Mouse (Mus musculus) limb, embryonic 11.5 days (tissue): ENCODE measurements around the gene Cbfa2t2. TPM values are rescaled to one million over a fixed set of nuclear protein-coding genes. Genes with fewer than 3 reads are reported as not detected.

Source experiments
- ATAC-seq: fragments of 200-750 bp; cut with Nextera tagmentation; 2 replicates; pipeline ENCODE4 v1.8.0; 2017; ENCODE audit warnings: low read depth; ENCODE audit not compliant: insufficient number of reproducible peaks, low FRiP score, low TSS enrichment
- DNase-seq: peaks from one replicate; pipeline ENCODE4 v3.0.0-alpha.2; 2015; ENCODE audit warnings: low spot score
- H3K27ac ChIP-seq: fragments of 300-500 bp; sonication (generic); replicated peaks from 2 replicates; pipeline ENCODE4 v1.5.1; 2014; ENCODE audit warnings: low read depth, mild to moderate bottlenecking, low read length
- H3K27me3 ChIP-seq: fragments of 300-500 bp; sonication (generic); 2 replicates; pipeline ENCODE4 v1.6.1; 2014; ENCODE audit warnings: mild to moderate bottlenecking, low read length, mixed read lengths; ENCODE audit not compliant: control insufficient read depth, insufficient read depth
- H3K36me3 ChIP-seq: fragments of 300-500 bp; sonication (generic); 2 replicates; pipeline ENCODE4 v1.6.1; 2014; ENCODE audit warnings: mild to moderate bottlenecking, low read length, moderate library complexity, mixed read lengths; ENCODE audit not compliant: control insufficient read depth, insufficient read depth
- H3K4me1 ChIP-seq: fragments of 300-500 bp; sonication (generic); 2 replicates; pipeline ENCODE4 v1.6.1; 2014; ENCODE audit warnings: low read length, mixed read lengths; ENCODE audit not compliant: control insufficient read depth, insufficient read depth
- H3K4me2 ChIP-seq: fragments of 300-500 bp; sonication (generic); 2 replicates; pipeline ENCODE4 v1.6.1; 2014; ENCODE audit warnings: low read depth, mild to moderate bottlenecking, moderate library complexity; ENCODE audit not compliant: severe bottlenecking
- H3K4me3 ChIP-seq: fragments of 300-500 bp; sonication (generic); 2 replicates; pipeline ENCODE4 v1.5.1; 2014; ENCODE audit warnings: low read depth, low read length
- H3K9ac ChIP-seq: fragments of 300-500 bp; sonication (generic); 2 replicates; pipeline ENCODE4 v1.6.1; 2014; ENCODE audit warnings: mild to moderate bottlenecking, low read length
- H3K9me3 ChIP-seq: fragments of 300-500 bp; sonication (generic); 2 replicates; pipeline ENCODE4 v1.6.1; 2016; ENCODE audit warnings: low read length; ENCODE audit not compliant: control insufficient read depth
- WGBS: fragments of 180-500 bp; shearing (Covaris S2); extraction: QIAGEN DNeasy Blood & Tissue Kit; methylation state at CpG from one replicate; pipeline ENCODE4 v1.1.7; 2014; 5-methylcytosine and 5-hydroxymethylcytosine counted together
- polyA plus RNA-seq: library from polyadenylated mRNA; unstranded; fragments of >200 nt; fragmentation: Nextera tagmentation; extraction: Ambion mirVana; gene quantifications from 2 replicates; pipeline ENCODE4 v1.2.1, GENCODE M21; 2014

The Cbfa2t2 gene
- polyA plus RNA-seq, 1 experiment from 2014 or later: 44.1 TPM

DNA sequence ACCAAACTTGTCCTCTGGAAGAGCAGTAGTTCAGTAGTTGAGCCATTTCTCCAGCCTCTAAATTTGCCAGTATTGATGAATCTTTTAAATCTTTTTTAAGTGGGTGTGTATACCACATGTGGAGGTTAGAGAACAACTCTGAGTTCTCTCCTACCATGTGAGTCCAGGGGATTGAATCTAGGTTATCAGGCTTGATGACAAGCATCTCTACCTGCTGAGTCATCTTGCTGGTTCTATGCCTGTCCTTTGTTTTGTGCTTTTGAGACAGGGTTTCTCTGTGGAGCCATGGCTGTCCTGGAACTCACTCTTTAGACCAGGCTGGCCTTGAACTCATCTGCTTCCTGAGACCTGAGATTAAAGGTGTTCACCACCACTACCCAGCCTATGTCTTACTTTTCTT is 12.4 kb downstream of the Cbfa2t2 start:
- Histone ChIP-seq H3K4me1 (no peaks in the 10 kb centered on the region), H3K4me3 (no peak overlapping the region), H3K27me3 (no peaks in the 10 kb centered on the region), H3K9ac (no peak overlapping the region), H3K27ac (no peak overlapping the region), H3K9me3 (no peaks in the 10 kb centered on the region), H3K4me2 (no peak overlapping the region), H3K36me3 (no peaks in the 10 kb centered on the region)
- ATAC-seq: no peak
- DNase-seq: no peak

DNA sequence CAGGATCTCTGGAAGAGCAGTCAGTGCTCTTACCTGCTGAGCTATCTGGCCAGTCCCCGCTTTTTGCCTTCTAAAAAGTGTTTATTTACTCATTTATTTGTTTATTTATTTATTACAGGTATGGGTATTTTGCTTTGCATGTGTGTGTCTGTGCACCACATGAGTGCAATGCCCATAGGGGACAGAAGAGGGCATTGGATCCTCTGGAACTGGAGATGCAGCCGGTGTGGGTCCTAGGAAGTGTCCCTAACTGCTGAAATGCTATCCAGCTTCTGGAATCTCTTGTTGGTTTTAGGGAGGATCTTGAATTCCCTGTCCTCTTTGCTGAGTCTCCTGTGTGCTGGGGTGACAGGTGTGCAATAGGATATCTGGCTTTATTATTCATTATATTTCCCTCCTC is 16.7 kb downstream of the Cbfa2t2 start:
- DNase-seq (no peak), ATAC-seq (no peak)
- Histone ChIP-seq H3K27ac (no peak overlapping the region), H3K36me3 (no peaks in the 10 kb centered on the region), H3K9me3 (no peaks in the 10 kb centered on the region), H3K9ac (no peak overlapping the region), H3K4me1 (no peaks in the 10 kb centered on the region), H3K4me3 (no peak overlapping the region), H3K27me3 (no peaks in the 10 kb centered on the region), H3K4me2 (no peak overlapping the region)
- 85% methylated on average over 2 of the region's 2 CpGs for WGBS

DNA sequence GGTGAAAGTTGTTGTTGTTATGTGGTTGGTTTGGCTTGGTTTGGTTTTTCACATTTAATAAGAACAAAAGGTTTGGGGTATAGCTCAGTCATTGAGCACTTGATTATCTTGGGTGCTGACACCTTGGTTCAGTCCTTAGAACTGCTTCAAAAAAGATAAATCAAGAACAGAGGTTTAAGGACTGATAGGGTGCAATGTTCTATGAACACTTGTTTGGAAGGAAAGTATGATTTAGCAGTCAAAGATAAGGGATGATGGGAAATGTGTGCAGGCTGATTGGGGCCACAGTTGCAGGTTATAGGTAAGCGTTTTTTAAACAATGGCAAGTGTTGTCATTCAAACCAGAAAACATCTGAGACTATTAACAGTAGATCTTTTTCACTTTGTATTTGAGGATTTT is 17.8 kb downstream of the Cbfa2t2 start:
- Histone ChIP-seq H3K27ac (no peak overlapping the region), H3K4me3 (no peak overlapping the region), H3K27me3 (no peaks in the 10 kb centered on the region), H3K9ac (no peak overlapping the region), H3K36me3 (no peaks in the 10 kb centered on the region), H3K9me3 (no peaks in the 10 kb centered on the region), H3K4me2 (no peak overlapping the region), H3K4me1 (no peaks in the 10 kb centered on the region)
- DNase-seq (no peak), ATAC-seq (no peak)
- 60% methylated on average over 1 of the region's 1 CpGs for whole genome bisulfite sequencing

DNA sequence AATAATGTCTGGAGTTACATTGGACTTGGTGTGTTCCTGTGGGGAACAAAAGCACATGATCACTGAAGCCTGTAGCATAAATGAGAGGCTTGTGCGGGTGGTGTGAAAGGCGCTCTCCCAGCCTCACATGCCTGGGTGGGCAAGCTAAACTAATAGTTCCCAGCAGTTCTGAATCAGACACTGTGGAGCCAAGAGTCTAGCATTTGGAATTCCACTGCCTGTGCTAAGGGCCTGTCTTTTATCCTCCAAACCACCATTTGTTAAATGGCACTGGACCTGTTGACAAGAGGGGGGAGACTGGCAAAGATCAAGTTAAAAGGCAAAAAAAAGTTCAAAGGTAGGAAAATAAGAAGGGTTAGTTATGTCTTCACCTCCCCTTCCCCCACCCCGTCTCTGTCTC is 18.3 kb downstream of the Cbfa2t2 start:
- ATAC-seq: peak; percentile 57; the same call in 1 of the 2 replicates
- no peaks in the 10 kb centered on the region for H3K9me3 ChIP-seq
- H3K9ac ChIP-seq: no peak overlapping the region
- H3K4me1 ChIP-seq: no peaks in the 10 kb centered on the region
- H3K27me3 ChIP-seq: no peaks in the 10 kb centered on the region
- DNase-seq: peak; percentile 56
- H3K27ac ChIP-seq: no peak overlapping the region
- H3K4me2 ChIP-seq: no peak overlapping the region
- no peak overlapping the region for H3K4me3 ChIP-seq
- no peaks in the 10 kb centered on the region for H3K36me3 ChIP-seq
- WGBS: 12% methylated on average over 3 of the region's 3 CpGs

DNA sequence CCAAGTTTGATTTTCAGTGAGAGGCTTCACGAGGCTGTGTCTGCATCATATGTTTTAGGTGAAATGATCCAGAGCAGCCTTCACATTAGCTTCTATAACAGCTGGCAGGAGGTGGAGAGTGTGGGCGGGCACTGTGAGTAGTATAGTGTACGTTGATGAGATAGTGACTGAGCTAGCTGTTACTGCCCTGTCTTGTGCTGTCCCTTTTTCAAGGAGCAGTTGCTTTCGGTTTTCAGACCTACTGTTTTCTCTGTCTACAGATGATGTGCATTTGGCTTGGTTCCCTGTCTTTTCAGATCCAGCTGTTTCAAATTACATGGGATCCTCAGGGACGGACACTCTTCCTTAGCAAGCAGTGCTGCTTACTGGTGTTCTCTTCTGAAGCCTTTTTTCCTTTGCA is 19.5 kb downstream of the Cbfa2t2 start:
- H3K27ac ChIP-seq: no peak overlapping the region
- ATAC-seq: no peak

DNA sequence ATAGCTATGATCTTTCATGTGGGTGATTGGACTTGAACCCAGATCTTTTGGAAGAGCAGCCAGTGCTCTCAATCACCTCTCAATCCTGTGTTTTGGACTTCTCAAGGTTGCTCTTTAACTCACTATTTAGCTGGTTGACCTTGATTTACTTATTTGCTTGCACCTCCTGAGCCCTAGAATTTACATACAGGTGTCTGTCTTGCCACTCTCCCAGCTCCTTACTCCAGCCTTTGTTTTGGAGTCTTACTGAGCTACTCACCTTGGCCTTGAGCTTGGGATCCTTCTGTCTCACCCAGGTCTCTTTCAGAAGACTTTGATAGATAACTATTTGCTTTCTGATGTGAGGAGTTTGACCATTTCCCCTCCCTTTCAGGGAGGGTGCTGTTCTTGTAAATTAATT is 20.3 kb downstream of the Cbfa2t2 start:
- ATAC-seq (no peak), DNase-seq (no peak)
- no peaks in the 10 kb centered on the region for H3K9me3 ChIP-seq
- H3K27ac ChIP-seq: no peak overlapping the region
- no peaks in the 10 kb centered on the region for H3K36me3 ChIP-seq
- H3K27me3 ChIP-seq: no peaks in the 10 kb centered on the region
- H3K4me1 ChIP-seq: no peaks in the 10 kb centered on the region
- H3K9ac ChIP-seq: no peak overlapping the region
- H3K4me2 ChIP-seq: no peak overlapping the region
- H3K4me3 ChIP-seq: no peak overlapping the region

More for the DNA sequence above, 19.5 kb downstream of the Cbfa2t2 start:
- Histone ChIP-seq H3K9me3 (no peaks in the 10 kb centered on the region), H3K4me1 (no peaks in the 10 kb centered on the region), H3K9ac (no peak overlapping the region), H3K27me3 (no peaks in the 10 kb centered on the region), H3K36me3 (no peaks in the 10 kb centered on the region), H3K4me2 (no peak overlapping the region), H3K4me3 (no peak overlapping the region)
- WGBS: 26% methylated on average over 5 of the region's 5 CpGs
- no peak for DNase-seq

DNA sequence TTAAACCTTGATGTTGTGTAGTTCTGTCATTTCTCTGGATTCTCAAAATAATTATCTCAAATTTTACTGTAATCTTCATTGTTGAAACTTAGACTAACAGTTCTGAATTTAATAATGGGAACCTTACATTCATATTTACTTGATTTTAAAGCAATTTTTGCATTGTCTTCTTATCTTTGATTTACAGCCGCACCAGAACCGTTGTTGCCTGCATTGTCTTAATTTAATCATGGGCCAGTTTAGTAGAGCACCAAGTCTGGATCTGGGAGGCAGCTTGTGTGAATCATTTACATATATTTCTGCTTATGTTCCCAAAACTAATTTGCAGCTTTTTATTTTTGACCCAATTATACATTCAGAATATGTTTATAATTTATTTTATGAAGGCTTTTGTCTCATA is 23.0 kb downstream of the Cbfa2t2 start:
- no peak for DNase-seq
- H3K4me3 ChIP-seq: no peak overlapping the region
- H3K36me3 ChIP-seq: no peaks in the 10 kb centered on the region
- 55% methylated on average over 2 of the region's 2 CpGs for WGBS
- no peak overlapping the region for H3K9ac ChIP-seq
- peaks cover 1% of the 10 kb centered on the region; the same call in 1 of the 2 replicates for H3K4me1 ChIP-seq
- H3K27me3 ChIP-seq: no peaks in the 10 kb centered on the region
- no peak overlapping the region for H3K27ac ChIP-seq
- ATAC-seq: no peak
- H3K9me3 ChIP-seq: no peaks in the 10 kb centered on the region
- no peak overlapping the region for H3K4me2 ChIP-seq

DNA sequence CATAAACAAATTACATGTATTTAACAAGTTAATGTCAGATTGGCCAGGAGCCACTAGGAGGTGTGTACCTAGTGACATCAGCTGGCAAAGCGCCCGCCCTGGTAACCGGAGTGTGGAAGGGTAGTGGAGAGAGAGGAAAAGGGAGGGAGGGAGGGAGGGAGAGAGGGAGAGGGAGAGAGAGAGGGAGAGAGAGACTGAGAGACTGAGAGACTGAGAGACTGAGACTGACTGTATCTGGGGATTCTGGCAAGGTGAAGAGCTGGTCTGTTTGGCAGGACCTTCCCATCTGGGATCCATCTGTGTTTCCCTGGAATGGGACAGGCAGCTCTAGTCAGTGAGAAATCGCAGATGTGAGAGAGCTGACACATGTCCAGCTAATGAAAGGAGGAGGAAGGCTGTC is 23.6 kb downstream of the Cbfa2t2 start:
- H3K4me1 ChIP-seq: peaks cover 7% of the 10 kb centered on the region
- no peaks in the 10 kb centered on the region for H3K9me3 ChIP-seq
- peak; percentile 58 for DNase-seq
- H3K27ac ChIP-seq: no peak overlapping the region
- H3K4me3 ChIP-seq: no peak overlapping the region
- no peaks in the 10 kb centered on the region for H3K27me3 ChIP-seq
- no peaks in the 10 kb centered on the region for H3K36me3 ChIP-seq
- H3K9ac ChIP-seq: no peak overlapping the region
- 9% methylated on average over 4 of the region's 4 CpGs for WGBS
- peak; percentile 35; the same call in 1 of the 2 replicates for ATAC-seq
- H3K4me2 ChIP-seq: no peak overlapping the region

DNA sequence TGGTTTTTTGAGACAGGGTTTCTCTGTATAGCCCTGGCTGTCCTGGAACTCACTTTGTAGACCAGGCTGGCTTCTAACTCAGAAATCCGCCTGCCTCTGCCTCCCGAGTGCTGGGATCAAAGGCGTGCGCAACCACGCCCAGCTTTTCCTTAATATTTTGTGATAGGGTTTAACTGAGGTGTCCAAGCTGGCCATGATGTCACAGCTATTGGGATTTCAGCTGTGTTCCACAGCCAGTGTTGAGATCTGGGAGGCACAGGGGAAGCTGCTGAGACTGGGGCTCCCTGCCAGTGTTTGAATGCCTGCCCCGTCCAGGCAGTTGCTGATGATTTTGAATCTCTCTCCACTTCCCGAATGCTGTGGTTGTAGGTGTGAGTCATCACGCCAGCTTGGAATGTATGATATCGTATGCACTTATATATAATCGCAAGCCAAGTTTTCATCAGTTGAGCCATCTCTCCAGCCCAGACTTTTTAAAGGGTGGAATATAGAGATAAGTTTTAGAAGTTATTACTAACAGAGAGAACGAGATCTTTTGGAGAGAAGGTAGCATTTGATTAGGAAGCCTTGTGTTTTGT is 27.4 kb downstream of the Cbfa2t2 start:
- ATAC-seq: no peak
- Histone ChIP-seq H3K4me3 (no peak overlapping the region), H3K4me1 (peaks cover 24% of the 10 kb centered on the region), H3K4me2 (no peak overlapping the region), H3K27me3 (no peaks in the 10 kb centered on the region), H3K27ac (no peak overlapping the region), H3K36me3 (no peaks in the 10 kb centered on the region; the same call in 1 of the 2 replicates), H3K9ac (no peak overlapping the region), H3K9me3 (no peaks in the 10 kb centered on the region; the same call in 1 of the 2 replicates)
- no peak for DNase-seq
- 90% methylated on average over 11 of the region's 11 CpGs for WGBS
